Mouse (Mus musculus) C2C12 (cell line): ENCODE results near the gene Lmntd1.

Experiments used
- CTCF ChIP-seq: IDR thresholded peaks from one replicate; pipeline ENCODE4 v1.5.1; 2011; ENCODE audit not compliant: control insufficient read depth, insufficient read depth, insufficient read length
- FOSL1 ChIP-seq: IDR thresholded peaks from one replicate; pipeline ENCODE4 v1.8.0; 2011; ENCODE audit warnings: mild to moderate bottlenecking, low read length; ENCODE audit not compliant: poor library complexity, insufficient read depth, severe bottlenecking
- MAX ChIP-seq: IDR thresholded peaks from one replicate; pipeline ENCODE4 v1.6.1; 2011; ENCODE audit warnings: mild to moderate bottlenecking, control low read depth
- MYOD1 ChIP-seq: IDR thresholded peaks from one replicate; pipeline ENCODE4 v1.6.1; 2011; ENCODE audit warnings: low read depth; ENCODE audit not compliant: control insufficient read depth, insufficient read length
- MYOG ChIP-seq: IDR thresholded peaks from one replicate; pipeline ENCODE4 v1.6.1; 2011; ENCODE audit not compliant: control insufficient read depth, insufficient read length; ENCODE audit errors: extremely low read depth
- USF1 ChIP-seq: IDR thresholded peaks from one replicate; pipeline ENCODE4 v1.6.1; 2011; ENCODE audit warnings: low read depth, mild to moderate bottlenecking, control low read depth, moderate library complexity

GRCm38 (mm10) chr6:145348196-145348915 is 265.8 kb downstream of the Lmntd1 start:
- no peak for TF ChIP-seq USF1
- no peak for TF ChIP-seq MAX
- no peak for TF ChIP-seq CTCF
- TF ChIP-seq FOSL1 = no peak
- no peak for TF ChIP-seq MYOG
- TF ChIP-seq MYOD1 = no peak
